Mouse (Mus musculus) retina, postnatal 1 day (tissue): ENCODE results near the gene Cbr1.
A peak's percentile ranks its signal among the peaks of the same experiment; 100 is the strongest.
"Not testable (repeated sequence)": the region's sequence is repeated elsewhere in the genome, so short reads cannot be mapped to it uniquely, and the experiment has no call there.

Experiments
- DNase-seq: peaks from one replicate; pipeline ENCODE4 v3.0.0-alpha.2; 2012

Cbr1 gene

DNA sequence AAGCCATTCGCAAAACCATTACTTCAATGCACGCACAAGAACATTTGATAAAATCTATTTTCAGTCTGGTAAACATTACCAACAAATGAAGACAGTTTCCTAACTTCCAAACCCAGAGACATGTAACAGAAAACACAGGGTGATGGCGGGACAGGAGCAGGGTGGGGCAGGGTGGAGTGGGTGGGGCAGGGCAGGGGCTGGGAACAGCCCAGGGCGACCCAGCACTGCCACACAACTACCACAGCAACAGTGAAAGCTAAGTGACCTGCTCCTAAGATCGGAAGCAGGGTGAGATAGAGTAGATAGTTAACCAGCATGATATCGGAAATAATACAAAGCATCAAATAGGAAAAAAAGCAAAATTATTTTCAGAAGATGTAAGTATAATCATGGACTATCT is 6.2 kb upstream of the Cbr1 start:
- DNase-seq, result no peak

DNA sequence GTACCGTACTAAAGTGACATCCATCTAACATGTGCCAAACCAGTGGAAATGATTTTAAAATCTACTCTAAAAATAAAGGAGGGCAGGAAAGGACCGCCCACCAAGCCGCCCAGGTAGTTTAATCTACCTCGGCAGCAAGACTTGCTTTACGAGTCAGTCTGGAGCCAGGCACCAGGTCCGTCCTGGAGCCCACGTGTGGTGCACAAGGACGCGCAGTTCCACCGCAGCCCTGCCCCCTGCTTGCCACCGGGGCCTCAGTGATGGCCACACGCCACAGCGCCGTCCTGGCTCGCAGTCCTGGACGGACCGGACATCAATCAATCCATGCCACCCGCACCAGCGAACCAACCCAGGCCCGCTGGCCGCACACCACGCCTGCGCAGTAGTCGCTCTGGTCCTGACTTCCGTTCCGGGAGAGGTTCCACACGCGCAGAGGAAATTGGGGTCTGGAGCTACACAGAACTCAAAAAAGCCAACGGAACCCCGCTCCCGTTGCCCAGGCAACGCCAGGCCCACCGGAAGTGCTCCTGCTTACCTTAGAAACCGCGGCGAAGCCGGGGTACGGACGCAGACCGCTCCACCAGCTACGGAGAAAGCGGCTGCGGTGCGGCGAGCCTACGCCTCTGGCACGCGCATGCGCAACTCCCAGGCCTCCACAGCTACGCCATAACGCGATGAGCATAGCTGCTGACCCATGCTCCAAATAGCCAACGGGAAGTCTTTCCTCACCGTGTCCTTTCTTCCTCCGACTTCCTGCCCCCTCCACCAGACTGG is 2.0 kb upstream of the Cbr1 start, which contains the start of gene Setd4:
TSS of gene Setd4 (minus strand) at position 625 of the 774 bp plus-strand sequence.
- peak; percentile 95 for DNase-seq

DNA sequence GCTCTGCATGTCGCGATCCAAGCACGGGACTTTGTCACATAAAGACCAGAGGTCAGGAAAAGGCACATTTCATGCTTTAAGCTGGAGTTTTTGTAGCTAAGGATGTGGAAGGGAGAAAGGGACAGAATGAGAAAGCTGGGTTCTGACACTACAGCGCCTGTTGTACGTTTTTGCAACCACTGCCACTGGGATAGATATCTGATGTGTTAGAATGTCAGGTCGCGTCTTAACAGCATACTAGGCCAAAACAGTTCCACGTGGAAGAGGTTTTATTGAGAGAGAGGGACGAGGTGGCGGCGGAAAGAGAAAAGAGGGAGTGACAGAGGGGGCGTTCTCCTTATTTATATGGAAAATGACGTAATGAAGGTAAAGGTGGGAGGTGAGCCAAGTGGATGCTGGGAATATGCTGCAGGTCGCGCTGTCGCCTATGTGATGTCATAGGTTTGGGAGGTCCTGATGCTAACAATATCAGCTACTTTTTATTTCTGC is 1.1 kb upstream of the Cbr1 start:
- DNase-seq, result peak; percentile 48

DNA sequence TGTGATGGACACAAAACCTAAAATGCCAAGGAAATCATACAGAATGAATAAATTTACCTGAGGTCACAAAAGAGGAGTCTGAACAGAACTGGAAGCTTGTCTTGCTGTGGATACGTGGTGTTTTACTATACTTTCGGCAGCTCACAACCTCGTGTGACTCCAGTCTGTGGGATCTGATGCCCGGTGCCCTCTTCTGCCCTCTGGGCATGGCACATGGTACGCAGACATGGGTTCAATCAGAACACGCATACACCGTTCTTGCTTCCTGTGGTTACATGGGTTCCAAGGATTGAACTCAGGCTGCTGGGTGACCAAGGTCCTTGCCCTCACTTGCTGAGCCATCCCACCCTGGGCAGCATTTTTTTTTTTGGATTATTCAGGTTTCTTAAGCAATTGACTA is 493 bp downstream of the Cbr1 start:
- no peak for DNase-seq

DNA sequence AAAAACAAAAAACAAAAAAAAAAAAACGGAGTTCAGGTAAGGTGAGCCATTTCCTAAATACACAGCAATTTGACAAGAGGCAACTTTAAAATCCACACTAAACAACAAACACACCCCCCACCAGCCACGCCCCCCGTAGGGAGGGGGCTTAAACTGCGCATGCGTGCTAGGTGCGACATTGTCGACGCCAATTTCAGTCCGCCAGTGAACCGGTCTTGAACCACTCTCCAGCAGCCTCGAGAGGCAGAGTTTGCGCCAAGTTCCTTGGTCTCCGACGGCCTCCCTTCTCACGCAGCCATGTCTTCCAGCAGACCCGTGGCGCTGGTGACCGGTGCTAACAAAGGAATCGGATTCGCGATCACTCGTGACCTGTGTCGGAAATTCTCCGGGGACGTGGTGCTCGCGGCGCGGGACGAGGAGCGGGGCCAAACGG is 2.0 kb downstream of the Cbr1 start:
- DNase-seq, result peak; percentile 88

DNA sequence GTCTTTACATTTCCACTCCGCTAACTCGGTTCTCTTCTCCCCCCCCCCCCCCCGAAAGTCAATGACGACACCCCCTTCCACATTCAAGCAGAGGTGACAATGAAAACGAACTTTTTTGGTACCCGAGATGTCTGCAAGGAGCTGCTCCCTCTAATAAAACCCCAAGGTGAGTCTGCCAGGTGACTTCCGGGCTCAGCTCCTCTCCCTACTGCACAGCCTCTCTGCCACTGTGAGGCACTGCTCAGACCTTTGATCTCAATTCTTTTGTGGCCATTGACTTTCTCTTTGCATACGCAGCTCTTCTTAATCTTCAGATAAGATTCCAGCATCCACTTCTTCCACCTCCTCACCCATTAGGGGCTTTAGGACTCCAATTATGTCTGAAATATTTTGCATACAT is 3.1 kb downstream of the Cbr1 start:
- DNase-seq, result no peak

DNA sequence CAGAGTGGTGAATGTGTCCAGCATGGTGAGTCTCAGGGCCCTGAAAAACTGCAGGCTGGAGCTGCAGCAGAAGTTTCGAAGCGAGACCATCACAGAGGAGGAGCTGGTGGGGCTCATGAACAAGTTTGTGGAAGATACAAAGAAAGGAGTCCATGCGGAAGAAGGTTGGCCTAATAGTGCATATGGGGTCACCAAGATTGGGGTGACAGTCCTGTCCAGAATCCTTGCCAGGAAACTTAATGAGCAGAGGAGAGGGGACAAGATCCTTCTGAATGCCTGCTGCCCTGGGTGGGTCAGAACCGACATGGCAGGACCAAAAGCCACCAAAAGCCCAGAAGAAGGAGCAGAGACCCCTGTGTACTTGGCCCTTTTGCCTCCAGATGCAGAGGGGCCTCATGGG is 4.1 kb downstream of the Cbr1 start:
- DNase-seq, result no peak

DNA sequence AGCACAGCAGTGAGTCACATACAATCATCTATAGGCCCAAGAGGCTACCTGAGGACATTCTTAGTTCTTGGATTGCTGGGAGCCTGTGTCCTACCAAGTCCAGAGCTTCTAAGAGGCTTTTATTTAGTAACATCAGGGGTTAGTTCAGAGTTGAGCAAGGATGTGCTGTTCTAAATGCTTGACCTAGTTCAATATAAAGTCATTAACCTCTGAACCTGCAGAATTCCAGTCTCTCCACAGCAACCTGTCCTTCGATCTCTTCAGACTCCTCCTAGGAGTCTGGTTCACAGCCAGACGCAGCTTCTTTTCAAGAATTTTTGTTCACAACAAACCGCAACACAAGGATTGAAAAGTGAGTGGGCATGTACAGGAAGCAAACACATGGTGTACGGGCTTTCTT is 5.3 kb downstream of the Cbr1 start:
- DNase-seq, result no peak

DNA sequence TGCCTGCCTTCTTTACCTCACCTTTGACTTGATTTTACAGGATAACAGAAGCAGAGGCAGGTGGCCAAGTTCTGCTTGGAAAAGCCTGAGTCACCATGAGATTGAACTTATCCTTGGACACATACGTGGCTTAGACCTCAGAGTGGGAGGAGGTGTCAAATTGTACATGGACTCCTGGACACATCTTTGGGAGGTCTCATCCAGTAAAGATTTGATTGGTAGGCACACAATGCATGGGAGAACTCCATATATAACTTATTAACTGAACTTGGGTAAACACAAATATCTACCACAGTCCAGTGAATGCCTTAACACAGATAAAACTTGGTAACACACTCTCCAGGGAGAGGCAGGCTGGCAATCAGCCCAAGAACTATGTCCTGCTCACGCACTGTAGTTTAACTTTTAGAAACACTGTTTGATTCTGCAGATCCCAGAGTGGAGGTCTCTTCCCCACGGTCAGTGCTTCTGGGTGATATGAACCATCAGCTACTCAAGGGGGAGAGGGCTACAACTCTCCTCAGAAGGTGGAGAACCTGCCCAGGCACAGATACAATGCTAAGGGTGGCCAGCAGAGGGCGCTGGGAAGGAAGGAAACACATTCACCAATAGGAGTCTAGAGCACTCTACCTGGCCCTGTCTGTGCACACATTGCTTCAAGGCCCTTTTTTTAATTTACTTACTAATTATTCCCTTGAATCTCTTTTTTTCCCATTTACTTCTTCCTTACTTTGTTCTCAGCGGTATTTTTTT is 9.6 kb downstream of the Cbr1 start:
- DNase-seq, result peak; percentile 65

DNA sequence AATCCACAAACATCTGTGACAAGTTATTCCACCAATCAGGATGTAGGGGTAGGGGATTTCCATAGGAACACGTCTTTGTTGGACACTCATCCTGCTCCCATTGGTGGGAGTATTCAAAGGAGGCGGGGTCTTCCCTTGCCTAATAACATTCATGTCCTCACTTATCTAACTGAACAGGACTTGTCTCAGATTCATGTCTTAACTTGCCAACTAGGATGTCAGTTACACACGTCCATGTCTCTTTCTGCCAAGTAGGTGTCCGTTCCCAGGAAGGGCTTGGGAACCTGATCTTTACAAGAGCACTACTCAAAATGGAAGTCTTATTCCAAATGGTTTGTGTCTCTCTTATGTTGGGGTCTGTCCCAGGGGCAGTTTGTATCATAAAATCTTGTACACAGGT is 18.1 kb downstream of the Cbr1 start:
- DNase-seq, result not testable (repeated sequence)

DNA sequence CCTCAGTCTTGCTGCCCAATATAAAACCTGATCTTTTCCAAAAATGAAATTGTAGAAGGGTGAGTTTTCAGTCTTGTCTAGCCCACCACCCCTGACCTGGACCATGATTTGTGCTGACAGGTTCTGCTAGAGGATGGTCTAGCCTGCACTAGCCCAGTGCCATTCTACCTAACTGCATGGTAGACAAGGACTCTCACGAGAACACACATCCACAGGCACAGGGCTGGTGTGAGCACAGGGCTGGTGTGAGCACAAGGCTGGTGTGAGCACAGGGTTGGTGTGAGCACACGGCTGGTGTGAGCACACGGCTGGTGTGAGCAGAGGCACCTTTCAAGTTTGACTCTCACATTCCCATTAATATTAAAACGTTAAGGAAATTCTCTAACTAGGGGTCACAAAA is 19.0 kb downstream of the Cbr1 start:
- no peak for DNase-seq

DNA sequence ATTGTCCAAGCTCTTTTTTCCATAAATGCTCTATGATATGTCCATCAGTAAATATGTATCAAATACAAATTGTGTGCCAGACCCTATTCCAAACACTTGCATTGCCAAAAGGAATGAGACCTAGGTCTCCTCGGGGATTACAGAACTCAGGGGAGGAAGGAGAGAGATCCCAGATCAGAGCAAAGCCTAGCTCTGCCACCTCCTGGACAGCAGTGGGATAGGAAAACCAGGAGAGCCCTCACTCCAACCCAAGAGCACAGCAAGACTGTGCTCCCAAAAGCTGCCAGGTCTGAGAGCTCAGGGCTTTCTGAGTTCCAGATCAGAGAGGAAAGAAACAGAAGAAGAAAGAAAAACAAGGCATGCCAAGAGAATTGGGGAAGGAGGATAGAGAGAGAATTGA is 21.1 kb downstream of the Cbr1 start:
- DNase-seq, result peak; percentile 33

DNA sequence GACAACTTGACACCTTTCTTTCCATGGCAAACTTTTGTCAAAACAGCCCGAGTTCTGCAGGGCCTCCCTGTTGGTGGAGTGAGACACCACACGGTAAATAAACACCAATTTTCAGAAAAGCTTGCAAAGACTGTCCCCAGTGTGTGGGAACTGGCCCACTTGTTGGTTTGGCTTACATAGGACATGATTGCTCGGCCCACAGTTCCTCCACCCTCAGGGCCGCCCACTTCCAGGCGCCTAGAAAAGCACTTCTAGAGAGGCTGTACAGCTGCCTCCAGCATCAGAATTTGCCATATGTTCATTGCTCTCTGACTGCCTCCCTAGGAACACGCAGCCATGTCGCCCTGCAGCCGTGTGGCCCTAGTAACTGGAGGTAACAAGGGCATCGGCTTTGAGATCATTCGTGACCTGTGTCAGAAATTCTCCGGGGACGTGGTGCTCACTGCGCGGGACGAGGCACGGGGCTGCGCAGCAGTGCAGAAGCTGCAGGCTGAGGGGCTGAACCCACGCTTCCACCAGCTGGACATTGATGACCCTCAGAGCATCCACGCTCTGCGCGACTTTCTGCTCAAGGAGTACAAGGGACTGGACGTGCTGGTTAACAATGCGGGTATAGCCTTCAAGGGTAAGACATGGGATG is 22.2 kb downstream of the Cbr1 start, which contains the start of gene Gm5678:
TSS of gene Gm5678 (plus strand) at position 337 of the 640 bp plus-strand sequence.
- DNase-seq, result no peak

DNA sequence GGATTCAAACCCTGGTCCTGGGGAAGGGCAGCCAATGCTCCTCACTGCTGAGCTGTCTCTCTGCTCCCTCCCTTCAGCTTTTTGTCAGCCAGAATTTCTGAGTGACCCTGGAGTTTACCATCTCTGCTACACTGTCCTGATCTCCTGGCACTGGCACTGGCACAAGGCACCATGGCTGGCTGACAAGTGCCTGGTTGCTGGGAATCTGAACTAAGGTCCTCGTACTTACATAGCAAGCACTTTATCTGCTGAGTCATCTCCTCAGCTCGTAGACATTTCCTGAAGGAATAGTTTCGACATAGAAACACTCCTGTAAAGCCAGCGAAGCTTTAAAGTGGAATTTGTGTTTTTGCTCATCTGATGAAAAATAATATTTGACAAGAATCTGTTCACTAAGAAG is 38.4 kb downstream of the Cbr1 start:
- DNase-seq, result no peak

DNA sequence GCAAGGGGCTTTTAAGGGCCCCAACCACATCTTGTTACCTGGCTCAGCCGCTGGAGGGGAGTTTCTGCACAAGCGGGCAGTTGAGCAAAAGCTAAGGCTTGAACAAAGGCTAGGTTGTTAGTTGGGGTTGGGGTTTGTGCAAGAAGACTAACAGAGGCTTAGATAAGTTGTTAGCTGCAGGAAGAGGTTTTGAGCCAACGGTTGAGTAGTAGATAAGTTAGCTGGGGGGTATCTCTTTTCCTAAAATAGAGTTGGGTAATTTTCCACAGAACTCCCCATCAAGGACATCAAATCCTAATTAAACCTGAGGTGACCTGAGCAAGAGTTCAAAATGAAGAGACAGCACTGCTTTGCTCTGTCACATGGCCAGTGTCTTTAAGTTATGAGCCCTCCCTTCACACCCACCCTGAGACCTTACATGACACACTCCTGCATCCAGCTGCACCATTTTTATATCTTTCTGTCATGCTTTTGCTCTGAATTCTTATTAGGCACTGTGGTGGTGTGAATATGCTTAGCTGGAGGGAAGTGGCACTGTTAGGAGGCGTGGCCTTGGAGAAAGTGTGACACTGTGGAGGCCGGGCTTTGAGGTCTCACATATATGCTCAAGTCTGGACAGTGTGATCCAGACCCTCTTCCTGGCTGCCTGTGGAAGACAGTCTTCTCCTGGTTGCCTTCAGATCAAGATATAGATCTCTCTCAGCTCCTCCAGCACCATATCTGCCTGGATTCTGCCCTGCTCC is 43.0 kb downstream of the Cbr1 start:
- no peak for DNase-seq
